Mouse (Mus musculus): ENCODE measurements at regions not wholly inside any gene's neighbourhood (a gene's known extent, or its start where the extent isn't known, plus 50 kb on each side); places are given as distances from the start of the nearest gene placed in this dataset.
"Not testable (repeated sequence)": the region's sequence is repeated elsewhere in the genome, so short reads cannot be mapped to it uniquely, and the experiment has no call there.

DNA sequence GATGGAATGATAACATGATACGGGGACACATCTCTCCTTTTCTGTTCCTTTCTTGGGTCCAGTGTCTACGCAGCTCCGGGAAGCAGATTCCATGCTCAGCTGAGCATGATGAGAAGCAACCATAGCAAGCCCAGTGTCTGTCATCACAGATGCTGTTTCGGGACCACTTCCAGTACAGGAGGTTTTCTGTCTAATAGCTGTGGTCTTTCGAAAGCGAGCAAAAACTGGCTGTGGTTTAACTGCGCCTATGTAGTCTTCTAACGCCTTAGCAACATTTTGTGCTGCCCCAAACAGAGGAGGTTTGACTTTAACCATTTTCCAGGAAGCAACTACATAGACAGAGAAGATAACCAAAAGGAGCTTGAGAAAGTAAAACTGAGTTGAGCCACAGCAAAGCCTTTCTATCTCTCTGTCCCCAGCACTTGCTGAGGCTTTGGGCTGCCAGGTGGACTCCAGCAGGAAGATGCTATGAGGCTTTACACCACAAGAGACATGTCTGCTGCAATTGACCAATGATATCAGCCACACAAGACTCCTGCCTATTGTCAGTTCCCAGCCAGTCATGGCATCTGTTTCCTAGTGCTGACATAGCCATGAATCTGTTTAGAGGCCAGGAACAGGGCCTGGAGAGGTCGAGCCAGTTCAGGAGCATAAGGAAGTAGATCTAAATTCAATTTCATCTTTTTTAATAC, 95.1 kb downstream of the Stard3nl start:
- H3K27ac ChIP-seq, H3K4me3 ChIP-seq: not testable (repeated sequence)
- DNase-seq (ENCODE audit: low spot score in 2 of 2), result peak; percentile 4 to 11

DNA sequence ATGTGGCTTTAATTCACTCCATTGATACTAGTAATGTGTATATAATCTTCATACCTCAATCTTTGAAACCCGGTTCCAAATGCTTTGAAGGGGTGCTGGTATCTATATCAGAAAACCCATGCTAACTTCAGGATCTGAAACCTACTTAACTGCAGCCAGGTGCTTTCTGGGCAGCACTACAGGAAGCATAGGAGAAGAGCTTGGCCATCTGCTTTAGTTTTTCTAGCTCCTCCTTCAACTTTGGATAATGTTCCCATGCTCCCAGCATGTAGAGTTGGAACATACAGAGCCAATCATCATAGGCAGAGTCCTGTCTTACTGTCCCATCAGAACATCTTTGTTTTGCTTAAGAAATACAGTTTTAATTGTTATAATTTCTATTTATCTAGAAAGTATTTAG, 99.3 kb downstream of the Stard3nl start:
- Histone ChIP-seq H3K4me3 (no peak overlapping the region), H3K27ac (no peak overlapping the region)
- no peak for TF ChIP-seq CTCF (conservative IDR thresholded peaks at IDR 0.05)
- no peak for DNase-seq (ENCODE audit: low spot score in 2 of 2)

DNA sequence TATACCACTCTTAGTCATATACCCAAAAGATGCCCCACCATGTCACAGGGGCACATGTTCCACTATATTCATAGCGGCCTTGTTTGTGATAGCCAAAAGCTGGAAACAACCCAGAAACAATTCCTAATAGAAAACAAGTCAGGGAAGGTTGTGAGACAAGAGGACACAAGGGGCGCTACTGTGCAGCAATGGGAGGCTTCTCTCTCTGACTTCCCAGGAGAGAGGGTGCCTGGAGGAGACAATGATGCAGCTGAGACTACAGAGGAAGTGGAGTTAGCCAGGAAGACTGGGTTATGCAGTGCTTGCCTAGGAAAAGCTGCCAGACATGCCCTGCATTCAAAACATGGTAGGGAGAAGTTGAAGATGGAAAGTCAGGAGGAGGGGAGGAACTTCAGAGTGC, 102.6 kb downstream of the Stard3nl start:
- Histone ChIP-seq H3K27ac (no peak overlapping the region), H3K4me3 (no peak overlapping the region)
- DNase-seq (ENCODE audit: low spot score in 2 of 2), result no peak
- no peak for TF ChIP-seq CTCF (conservative IDR thresholded peaks at IDR 0.05)

DNA sequence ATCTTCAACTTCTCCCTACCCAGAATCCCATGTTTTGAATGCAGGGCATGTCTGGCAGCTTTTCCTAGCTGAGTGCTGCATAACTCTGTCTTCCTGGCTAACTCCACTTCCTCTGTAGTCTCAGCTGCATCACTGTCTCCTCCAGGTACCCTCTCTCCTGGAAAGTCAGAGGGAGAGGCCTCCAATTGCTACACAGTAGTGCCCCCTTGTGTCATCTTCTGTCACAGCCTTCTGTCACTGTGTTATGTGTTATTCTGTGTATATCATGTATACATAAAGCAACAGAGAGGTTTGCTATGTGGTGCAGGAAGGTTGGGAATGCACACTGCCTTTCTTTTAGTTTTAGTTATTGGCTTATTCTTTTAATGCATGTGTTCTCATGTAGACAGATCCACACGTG, 112.4 kb downstream of the Stard3nl start:
- Histone ChIP-seq H3K27ac (no peak overlapping the region), H3K4me3 (no peak overlapping the region)
- no peak for DNase-seq (ENCODE audit: low spot score in 2 of 2)
- TF ChIP-seq CTCF (conservative IDR thresholded peaks at IDR 0.05), result peak; percentile 53

DNA sequence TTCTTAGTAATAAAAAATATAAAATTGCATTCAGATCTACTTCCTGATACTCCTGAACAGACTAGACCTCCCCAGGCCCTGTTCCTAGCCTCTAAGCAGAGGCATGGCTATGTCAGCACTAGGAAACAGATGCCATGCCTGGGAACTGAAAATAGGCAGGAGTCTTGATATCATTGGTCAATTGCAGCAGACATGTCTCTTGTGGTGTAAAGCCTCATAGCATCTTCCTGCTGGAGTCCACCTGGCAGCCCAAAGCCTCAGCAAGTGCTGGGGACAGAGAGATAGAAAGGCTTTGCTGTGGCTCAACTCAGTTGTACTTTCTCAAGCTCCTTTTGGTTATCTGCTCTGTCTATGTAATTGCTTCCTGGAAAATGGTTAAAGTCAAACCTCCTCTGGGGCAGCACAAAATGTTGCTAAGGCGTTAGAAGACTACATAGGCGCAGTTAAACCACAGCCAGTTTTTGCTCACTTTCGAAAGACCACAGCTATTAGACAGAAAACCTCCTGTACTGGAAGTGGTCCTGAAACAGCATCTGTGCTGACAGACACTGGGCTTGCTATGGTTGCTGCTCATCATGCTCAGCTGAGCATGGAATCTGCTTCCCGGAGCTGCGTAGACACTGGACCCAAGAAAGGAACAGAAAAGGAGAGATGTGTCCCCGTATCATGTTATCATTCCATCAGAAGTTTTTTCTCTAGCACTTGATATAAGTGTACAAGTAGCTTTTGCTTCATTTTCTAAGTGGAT, 122.9 kb downstream of the Stard3nl start:
- not testable (repeated sequence) for H3K27ac ChIP-seq; H3K4me3 ChIP-seq; DNase-seq (ENCODE audit: low spot score in 2 of 2)

DNA sequence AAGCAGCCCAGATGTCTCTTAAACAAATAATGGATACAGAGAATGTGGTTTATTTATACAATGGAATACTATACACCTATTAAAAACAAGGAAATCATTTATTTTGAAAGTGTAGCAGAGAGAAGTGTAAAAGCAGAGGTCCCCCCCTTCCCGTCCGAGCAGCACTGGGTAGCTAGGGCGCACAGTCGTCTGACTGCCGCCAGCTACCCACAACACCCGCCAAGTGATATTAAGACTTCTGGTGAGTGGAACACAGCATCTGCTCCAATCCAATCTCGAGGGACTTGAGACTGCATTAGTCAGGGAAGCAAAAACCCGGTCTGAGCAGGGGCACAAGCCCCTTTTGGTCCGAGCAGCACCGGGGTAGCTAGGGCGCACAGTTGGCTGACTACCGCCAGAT, 130.6 kb downstream of the Stard3nl start:
- not testable (repeated sequence) for H3K27ac ChIP-seq; DNase-seq (ENCODE audit: low spot score in 2 of 2); H3K4me3 ChIP-seq

DNA sequence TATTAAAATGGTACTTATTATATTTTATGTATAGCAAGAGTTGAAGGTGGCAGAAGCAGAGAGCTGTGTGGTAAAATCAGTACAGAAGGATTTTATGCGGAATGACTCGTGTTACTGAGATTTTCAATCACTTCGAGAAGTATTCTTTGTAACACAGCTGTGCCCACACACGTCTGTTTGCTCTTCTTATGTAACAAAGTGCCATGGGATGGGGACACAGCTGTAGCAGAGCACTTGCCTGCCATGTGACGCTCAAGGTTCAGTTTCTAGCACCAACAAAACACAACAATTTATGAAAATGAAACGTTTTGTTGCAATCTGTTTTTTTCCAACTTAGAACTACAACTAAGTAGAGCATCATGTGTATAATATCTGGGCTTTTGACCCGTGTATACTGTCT, 149.0 kb downstream of the Stard3nl start:
- not testable (repeated sequence) for DNase-seq (ENCODE audit: low spot score in 2 of 2); H3K4me3 ChIP-seq; H3K27ac ChIP-seq

DNA sequence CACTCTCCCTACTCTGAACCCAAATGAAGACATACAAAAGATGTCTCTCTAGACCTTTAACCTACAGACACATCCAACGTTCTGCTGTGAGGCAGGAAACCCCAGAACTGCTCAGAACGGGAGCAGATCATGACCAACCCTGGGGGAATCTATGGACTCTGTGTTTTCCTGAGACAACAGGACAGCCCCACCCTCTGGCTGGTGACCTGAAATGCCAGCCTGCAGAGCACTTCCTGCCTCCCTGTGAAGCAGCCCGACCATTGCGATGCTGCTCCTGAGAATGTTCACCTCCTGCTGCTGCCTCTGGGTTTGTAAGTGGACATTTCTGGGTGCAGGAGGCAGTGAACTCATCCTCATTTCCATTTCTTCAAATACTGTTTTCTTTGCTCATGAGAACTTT, 153.0 kb downstream of the Stard3nl start:
- H3K27ac ChIP-seq; H3K4me3 ChIP-seq; DNase-seq (ENCODE audit: low spot score in 2 of 2): not testable (repeated sequence)

DNA sequence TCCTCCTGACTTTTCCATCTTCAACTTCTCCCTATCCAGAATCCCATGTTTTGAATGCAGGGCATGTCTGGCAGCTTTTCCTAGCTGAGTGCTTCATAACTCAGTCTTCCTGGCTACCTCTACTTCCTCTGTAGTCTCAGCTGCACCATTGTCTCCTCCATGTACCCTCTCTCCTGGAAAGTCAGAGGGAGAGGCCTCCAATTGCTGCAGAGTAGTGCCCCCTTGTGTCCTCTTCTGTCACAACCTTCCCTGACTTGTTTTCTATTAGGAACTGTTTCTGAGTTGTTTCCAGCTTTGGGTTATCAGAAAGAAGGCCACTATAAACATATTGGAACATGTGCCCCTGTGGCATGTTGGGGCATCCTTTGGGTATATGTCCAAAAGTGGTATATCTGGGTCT, 159.3 kb downstream of the Stard3nl start:
- H3K4me3 ChIP-seq, result no peak overlapping the region
- H3K27ac ChIP-seq, result no peak overlapping the region
- TF ChIP-seq CTCF (conservative IDR thresholded peaks at IDR 0.05), result peak; percentile 70
- DNase-seq (ENCODE audit: low spot score in 2 of 2), result peak in 1 of 2 experiments; percentile 23

DNA sequence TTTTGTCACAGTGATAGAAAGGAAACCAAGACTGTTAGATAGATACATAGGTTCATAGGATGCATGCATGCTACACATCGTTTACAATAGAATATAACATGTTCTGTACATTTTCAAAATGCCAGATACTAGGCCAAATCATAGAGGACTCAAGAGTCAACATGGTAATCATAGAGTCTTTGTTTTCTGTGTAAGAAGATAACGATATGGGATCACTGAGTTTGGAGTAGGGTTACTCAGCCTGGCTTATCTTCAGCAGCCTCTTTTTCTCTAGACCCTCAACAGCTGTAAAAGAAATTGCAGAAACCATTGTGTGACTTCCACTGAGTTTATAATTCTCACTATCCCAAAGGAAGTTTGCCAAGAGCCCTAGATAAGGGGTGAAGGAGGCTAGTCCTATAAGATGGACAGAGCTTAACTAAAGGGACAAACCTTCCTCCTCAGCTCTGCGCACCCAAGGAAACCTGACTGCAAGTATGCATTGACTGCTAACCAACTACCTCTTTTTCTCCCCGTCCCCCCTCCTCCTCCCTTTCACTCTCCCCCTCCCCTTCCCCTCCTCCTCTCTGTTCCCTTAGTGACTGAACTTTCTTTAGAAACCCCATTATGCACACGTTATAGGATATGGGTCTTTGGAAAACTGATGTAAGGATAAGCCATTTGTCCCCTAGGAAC, 160.8 kb downstream of the Stard3nl start:
- Histone ChIP-seq H3K27ac (no peak overlapping the region), H3K4me3 (no peak overlapping the region)
- TF ChIP-seq CTCF (conservative IDR thresholded peaks at IDR 0.05), result no peak
- no peak for DNase-seq (ENCODE audit: low spot score in 2 of 2)

DNA sequence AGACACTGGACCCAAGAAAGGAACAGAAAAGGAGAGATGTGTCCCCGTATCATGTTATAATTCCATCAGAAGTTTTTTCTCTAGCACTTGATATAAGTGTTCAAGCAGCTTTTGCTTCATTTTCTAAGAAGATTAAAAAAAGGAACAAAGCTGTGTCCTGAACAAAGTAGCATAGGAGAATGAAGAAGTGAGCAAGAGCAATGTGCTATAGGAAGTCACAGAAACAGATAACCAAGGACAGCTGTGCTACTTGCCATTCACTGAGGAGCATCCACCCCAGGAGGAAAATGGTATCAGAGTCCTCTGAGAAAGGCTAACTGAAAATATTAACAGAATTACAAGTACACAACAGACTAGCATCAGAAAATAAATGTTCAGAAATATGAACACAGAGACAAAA, 175.6 kb downstream of the Stard3nl start:
- not testable (repeated sequence) for H3K4me3 ChIP-seq; DNase-seq (ENCODE audit: low spot score in 2 of 2); H3K27ac ChIP-seq

DNA sequence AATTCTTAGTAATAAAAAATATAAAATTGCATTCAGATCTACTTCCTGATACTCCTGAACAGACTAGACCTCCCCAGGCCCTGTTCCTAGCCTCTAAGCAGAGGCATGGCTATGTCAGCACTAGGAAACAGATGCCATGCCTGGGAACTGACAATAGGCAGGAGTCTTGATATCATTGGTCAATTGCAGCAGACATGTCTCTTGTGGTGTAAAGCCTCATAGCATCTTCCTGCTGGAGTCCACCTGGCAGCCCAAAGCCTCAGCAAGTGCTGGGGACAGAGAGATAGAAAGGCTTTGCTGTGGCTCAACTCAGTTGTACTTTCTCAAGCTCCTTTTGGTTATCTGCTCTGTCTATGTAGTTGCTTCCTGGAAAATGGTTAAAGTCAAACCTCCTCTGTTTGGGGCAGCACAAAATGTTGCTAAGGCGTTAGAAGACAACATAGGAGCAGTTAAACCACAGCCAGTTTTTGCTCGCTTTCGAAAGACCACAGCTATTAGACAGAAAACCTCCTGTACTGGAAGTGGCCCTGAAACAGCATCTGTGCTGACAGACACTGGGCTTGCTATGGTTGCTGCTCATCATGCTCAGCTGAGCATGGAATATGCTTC, 176.1 kb downstream of the Stard3nl start:
- not testable (repeated sequence) for H3K27ac ChIP-seq; H3K4me3 ChIP-seq; DNase-seq (ENCODE audit: low spot score in 2 of 2)

DNA sequence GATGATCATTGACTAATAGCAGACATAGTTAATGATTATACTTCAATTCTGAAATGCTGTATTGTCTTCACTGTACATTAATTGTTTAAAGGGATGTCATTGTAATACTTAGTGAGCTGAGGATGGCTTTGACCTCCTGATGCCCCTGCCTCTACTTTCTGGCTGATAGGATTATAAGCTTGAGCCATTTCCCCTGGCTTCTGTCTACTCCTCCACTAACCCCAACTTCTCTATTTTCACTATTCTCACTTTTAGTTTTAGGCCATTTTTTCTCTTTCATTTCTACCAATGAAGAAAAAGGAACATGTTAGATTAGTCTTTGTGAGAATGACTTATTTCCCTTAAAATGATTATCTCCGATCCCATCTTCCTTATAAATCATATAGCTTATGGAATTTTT, 190.9 kb downstream of the Stard3nl start:
- DNase-seq (ENCODE audit: low spot score in 2 of 2), result no peak
- no peak overlapping the region for H3K27ac ChIP-seq
- no peak for TF ChIP-seq CTCF (conservative IDR thresholded peaks at IDR 0.05)
- no peak overlapping the region for H3K4me3 ChIP-seq

DNA sequence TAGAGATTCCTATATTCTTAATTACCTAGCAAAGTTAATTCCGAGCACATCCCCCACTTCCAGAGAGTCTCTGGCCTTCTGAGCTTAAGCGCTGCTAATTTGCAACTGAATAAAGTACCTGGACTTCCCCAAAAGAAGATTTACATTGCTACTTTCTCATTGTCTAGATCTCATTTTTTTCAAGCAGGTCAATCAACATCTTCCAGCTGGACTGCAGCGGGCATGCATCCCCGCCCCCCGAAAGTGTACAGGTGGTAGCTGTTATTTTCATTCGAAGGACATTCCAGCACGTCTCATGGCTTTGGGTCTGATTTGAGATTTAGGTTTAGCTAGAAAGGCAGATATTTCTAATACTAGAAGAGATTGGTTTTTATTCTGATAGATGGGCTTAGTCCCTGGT, 193.3 kb downstream of the Stard3nl start:
- not testable (repeated sequence) for DNase-seq (ENCODE audit: low spot score in 2 of 2); H3K4me3 ChIP-seq; H3K27ac ChIP-seq

All from layer of hippocampus, adult 2 months (tissue).